Mouse (Mus musculus) large intestine, adult 2 months (tissue): ENCODE measurements around the gene Sdc4. TPM values are rescaled to one million over a fixed set of nuclear protein-coding genes. Genes with fewer than 3 reads are reported as not detected.

ENCODE experiments used
- DNase-seq: peaks from one replicate; pipeline ENCODE4 v3.0.0-alpha.2; 2012; ENCODE audit warnings: low read depth, low spot score
- WGBS: fragments of 180-500 bp; shearing (Covaris S2); methylation state at CpG from one replicate; pipeline ENCODE4 v1.1.7; 2018; 5-methylcytosine and 5-hydroxymethylcytosine counted together
- polyA plus RNA-seq: library from polyadenylated mRNA; depleted of rRNA; stranded (reverse); fragments of >200 nt; gene quantifications from 2 replicates; pipeline ENCODE4 v1.2.3, GENCODE M21; 2012

The Sdc4 gene
- polyA plus RNA-seq, 1 experiment, result 77.3 TPM

GRCm38 (mm10) chr2:164452000-164452676, 8.5 kb upstream of the Sdc4 start:
- DNase-seq, result no peak
- WGBS, result 24% methylated on average over 13 of the region's 13 CpGs

DNA sequence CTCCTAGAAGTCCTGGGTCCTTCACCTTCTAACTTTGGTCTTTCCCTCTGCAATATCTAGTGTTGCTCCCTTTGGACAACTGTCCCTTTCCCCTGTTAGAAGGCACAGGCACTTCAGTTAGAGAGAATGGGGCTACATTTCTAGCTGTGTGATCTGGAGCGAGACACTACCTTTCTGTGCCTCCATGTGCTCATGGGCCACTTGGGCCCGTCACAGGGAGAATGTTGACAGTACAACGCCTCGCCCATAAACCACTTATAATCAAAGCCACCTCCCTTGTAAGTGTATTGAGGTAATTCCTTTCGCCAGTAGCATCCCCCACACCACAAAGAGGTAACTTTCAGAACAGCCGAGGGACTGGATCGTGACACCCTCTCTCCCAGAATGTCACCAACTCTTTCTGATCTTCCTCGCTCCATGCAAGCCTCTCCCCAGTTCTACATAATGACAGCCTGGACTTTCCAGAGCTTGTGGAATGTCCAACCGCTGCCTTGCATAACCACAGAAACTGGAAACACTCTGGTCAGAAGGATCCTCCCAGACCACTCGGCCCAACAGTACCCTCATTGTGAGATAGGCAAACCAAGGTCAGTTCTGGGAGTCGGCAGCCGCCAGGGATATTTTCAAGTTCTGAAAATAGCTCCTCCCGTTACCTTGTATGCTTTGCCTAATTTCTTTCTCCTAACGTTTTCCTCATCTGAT, 5.8 kb upstream of the Sdc4 start:
- WGBS, result 37% methylated on average over 14 of the region's 14 CpGs
- DNase-seq, result no peak

DNA sequence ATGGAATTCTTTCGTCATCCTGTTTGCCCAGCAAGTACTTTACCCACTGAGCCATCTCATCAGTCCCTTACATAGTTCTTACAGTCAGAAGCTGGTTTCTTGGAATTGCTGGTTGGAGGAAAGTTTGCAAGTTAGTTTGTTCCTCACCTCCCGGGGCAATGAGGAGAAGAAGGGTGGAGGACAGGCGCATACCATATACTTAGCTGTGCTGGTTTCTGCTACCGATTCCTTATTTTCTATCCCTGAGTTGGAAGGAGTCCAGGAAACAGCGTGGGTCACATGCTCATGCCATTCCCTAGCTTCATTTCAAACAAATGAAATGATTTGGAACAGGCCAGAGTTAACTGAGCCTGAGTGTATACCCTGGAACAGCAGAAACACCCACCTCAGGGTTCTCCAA, 5.2 kb upstream of the Sdc4 start:
- 28% methylated on average over 5 of the region's 5 CpGs for WGBS
- no peak for DNase-seq

DNA sequence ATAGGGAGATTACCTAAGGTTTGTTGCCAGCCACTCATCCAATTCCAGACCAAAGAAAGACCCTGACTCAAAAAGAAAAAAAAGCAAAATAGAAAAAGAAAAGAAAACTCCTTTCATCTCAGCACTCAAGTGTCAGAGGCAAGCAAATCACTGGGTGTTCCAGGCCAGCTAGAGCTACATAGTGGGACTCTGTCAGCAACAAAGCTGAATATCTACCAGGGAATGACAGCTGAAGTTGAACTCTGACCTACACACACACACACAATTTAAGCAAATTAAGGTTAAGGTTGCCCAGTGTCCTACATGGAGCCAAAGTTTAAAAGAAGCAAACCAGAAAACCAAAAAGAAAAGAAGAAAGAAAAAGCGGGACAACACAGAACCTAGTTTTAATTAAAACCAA, 4.5 kb upstream of the Sdc4 start:
- WGBS, result 81% methylated on average over 1 of the region's 1 CpGs
- DNase-seq, result no peak

GRCm38 (mm10) chr2:164446086-164446469, 2.4 kb upstream of the Sdc4 start:
- no peak for DNase-seq
- 80% methylated on average over 3 of the region's 3 CpGs for WGBS

DNA sequence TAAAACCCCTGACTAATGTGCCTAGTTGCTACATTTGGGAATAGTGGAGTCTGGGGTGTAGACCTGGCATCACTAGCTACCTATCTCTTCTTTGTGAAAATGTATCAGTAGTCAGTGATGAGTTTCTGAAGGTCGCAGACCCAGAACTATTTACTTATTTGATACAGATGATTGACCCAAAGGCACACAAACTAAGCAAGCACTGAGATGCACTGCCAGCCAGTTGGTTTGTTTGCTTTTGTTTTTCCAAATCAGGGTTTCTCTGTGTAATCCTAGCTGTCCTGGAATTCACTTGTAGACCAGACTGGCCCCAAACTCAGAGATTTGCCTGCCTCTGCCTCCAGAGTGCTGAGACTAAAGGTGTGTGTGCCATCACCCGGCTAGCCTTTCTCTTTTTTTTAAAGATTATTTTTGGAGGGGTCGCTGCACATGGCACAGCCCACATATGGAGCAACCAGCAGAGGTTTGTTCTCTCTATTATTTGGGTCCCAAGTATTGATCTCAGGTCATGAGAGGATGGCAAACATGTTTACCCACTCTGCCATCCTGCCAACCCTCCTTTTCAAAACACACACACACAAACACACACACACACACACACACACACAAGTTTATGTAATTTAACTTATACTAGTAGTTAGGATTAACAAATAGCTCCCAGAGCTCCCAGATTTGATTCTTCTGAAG, 1.9 kb upstream of the Sdc4 start:
- DNase-seq, result no peak
- 83% methylated on average over 3 of the region's 3 CpGs for WGBS

- 59% methylated on average over 2 of the region's 2 CpGs for WGBS
- DNase-seq, result no peak
Observed at GRCm38 (mm10) chr2:164444701-164445100, 1.0 kb upstream of the Sdc4 start.

DNA sequence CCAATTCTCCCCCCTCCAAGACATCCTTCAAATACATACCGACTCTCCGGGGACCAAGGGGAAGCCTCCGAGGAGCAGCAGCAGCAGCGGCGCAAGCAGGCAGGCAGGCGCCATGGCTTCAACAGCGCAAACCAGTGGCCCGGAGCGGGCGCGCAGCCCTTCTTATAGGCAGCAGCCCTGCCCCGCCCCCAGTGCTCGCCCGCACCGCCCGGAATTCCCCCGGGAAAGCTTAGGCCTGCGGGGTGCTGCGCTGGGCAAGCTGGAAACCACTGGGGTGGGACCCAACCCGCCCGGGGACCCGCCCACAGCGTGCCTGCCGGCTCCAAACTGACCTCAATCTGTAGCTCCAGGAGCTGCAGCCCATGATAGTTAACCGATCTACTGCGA, 643 bp downstream of the Sdc4 start:
- under 1% methylated on average over 26 of the region's 26 CpGs for WGBS

GRCm38 (mm10) chr2:164442315-164443050, 1.2 kb downstream of the Sdc4 start:
- DNase-seq, result no peak
- WGBS, result 1% methylated on average over 29 of the region's 29 CpGs

More for the DNA sequence above, 643 bp downstream of the Sdc4 start:
- DNase-seq, result no peak

- 6% methylated on average over 7 of the region's 7 CpGs for WGBS
- DNase-seq, result no peak
Observed at GRCm38 (mm10) chr2:164441731-164442130, 2.0 kb downstream of the Sdc4 start.

GRCm38 (mm10) chr2:164441155-164441554, 2.5 kb downstream of the Sdc4 start:
- DNase-seq, result no peak
- 14% methylated on average over 8 of the region's 8 CpGs for WGBS

GRCm38 (mm10) chr2:164440314-164440713, 3.4 kb downstream of the Sdc4 start:
- 25% methylated on average over 5 of the region's 5 CpGs for WGBS
- no peak for DNase-seq

GRCm38 (mm10) chr2:164439001-164439421, 4.7 kb downstream of the Sdc4 start:
- DNase-seq, result no peak
- 15% methylated on average over 3 of the region's 3 CpGs for WGBS

DNA sequence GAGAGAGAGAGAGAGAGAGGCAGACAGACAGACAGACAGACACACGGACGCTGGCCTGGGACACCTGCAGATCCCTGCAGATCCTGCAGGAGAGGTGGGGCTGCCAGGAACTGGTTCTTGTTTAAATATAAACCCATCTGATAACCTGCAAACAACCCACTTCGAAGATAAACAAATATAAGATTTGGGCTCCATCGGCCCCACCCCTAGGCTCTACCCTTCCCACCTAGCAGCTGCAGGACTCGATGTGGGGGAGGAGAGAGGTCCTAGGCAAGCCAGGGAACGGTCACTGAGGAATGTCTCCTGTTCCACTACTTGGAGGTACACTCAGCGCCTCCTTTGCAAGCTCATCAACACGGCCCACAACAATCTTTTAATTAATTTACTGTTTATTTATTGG, 5.4 kb downstream of the Sdc4 start:
- 19% methylated on average over 8 of the region's 8 CpGs for WGBS
- DNase-seq, result no peak

DNA sequence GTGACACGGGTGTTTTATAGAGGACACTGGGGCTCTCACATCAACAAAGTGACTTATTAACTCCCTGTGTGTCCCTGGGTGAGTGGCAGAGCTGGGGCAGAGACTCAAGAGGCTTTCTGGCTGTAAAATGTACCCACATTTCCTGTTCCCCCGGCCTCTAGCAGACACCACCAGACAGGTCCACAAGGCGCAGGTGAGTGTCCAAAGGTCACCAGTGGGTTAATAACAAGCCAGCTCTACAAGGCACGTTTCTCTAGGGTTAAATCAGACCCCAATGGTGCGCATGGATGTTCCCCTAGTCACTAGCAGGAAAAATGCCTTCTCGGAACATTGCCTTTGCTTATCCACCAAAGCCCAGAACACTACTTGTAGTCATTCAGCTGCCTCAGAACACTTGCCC, 6.0 kb downstream of the Sdc4 start:
- DNase-seq, result no peak
- 22% methylated on average over 6 of the region's 6 CpGs for whole genome bisulfite sequencing

- DNase-seq, result no peak
- 25% methylated on average over 3 of the region's 3 CpGs for WGBS
Observed at GRCm38 (mm10) chr2:164436961-164437360, 6.7 kb downstream of the Sdc4 start.

- no peak for DNase-seq
- 12% methylated on average over 8 of the region's 8 CpGs for WGBS
Observed at GRCm38 (mm10) chr2:164436215-164436913, 7.3 kb downstream of the Sdc4 start.

- no peak for DNase-seq
- WGBS, result 11% methylated on average over 5 of the region's 5 CpGs
Observed at GRCm38 (mm10) chr2:164435216-164436090, 8.2 kb downstream of the Sdc4 start.

DNA sequence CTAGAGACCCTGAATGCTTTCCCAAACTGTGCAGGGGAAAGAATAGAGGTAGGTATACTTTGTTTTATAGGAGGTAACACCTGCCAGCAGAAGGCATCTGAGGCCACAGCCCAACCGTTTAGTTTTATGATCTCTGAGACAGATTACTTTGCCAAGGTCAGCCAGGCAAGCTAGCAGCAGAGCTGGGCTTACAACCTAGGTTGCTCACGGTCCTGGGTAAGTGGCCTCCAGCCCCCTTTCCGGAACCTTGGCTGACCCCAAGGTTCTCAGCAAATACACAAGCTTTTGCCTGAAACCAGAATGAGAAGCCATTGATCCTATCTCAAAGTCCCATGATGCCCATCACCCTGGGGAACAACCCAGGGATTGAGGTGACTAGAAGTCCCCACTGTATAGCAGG, 9.0 kb downstream of the Sdc4 start:
- 19% methylated on average over 3 of the region's 3 CpGs for WGBS
- DNase-seq, result no peak
